Mouse (Mus musculus) ES-CJ7 (cell line): ENCODE results near the gene Plxnb2.
A peak's percentile ranks its signal among the peaks of the same experiment; 100 is the strongest.

Source experiments
- DNase-seq: peaks from one replicate; pipeline ENCODE4 v3.0.0; 2011; ENCODE audit warnings: low read depth, low spot score

Plxnb2 gene

DNA sequence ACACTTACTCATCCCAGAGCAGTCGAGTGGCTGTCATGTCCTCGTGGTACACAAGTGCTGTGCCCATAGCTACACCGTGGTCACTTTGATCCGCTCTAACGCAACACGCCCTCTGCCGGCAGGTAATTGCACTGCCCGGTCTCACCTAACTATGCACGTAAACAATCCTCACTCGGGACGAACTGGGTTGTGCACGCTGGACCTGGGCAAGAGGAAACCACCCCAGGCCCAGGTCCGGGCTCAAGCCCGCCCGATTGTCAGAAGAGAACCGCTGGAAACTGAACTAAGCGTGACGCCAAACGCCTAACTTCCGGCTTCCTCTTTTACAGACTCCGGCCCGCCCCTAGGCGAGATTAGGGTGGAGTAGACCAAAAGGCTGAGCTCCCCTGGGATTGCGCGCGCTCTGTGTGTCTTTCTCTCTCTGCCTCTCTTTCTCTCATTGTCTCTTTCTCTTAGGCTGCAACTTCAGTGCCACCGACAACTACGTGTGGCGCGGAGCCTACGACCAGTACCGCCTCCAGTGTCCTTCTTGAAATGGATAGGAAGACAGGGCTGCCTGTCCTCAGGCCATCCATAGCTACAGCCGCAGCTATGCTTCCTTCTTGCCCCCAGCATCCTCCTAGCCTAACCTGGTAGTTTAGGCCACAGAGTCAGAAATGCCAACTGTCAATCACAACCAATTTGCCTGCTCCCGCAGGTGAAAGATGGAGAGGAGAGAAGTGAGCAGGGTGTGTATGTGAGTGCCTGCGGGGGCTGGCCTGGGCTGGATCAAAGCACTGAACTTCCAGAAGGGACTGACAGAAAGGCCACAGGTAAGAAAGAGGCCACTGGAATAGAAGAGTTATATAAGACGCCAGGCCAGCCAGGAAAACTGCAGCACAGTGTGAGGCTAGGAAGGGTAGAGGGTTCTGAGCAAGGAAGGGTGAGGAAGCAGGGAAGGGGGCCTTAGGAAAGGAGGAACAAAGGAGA is 51.9 kb downstream of the Plxnb2 start, which contains the start of gene Hdac10:
TSS of gene Hdac10 (minus strand) at position 319 of the 969 bp plus-strand sequence.
- peak; percentile 81 for DNase-seq

- DNase-seq, result no peak
Measured at GRCm38 (mm10) chr15:89127364-89127940, 53.1 kb downstream of the Plxnb2 start.

GRCm38 (mm10) chr15:89126622-89127021 is 54.0 kb downstream of the Plxnb2 start:
- no peak for DNase-seq

DNA sequence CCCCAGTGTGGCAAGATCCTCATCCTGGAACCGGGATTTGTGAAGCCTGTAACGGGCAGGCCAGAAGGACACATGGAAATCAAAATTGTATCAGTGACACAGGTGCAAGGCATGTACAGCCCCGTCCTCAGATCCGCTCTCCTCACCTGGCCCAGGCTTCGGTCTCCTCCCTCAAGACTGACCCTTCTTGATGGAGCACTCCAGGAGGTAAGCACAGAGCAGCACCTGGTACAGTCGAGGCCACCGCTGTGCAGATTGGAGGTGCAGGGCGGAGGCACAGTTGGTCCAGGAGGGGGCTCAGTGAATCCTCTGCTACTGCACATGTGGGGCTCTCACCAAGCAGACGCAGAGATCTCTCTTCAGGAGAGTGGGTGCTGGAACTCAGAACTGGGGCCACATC is 55.2 kb downstream of the Plxnb2 start:
- DNase-seq, result no peak

DNA sequence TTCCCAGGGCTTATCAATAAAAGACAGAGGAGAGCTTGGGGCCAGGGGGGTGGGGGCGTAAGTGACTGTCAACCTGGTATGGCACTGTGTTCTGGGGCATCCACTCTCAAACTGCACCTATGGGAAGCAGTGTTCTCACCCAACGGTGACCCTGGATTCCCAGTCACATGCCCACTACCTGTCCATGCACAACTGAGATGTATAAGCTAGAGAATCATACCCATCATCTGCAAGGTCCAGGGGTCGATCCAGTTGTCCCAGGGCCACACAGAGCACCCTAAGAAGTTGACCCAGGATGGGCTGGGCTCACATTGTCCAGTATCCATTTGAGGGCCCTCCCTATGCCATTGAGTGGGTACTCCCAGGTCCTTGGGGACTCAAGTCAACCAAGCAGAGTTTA is 56.3 kb downstream of the Plxnb2 start:
- DNase-seq, result no peak

DNA sequence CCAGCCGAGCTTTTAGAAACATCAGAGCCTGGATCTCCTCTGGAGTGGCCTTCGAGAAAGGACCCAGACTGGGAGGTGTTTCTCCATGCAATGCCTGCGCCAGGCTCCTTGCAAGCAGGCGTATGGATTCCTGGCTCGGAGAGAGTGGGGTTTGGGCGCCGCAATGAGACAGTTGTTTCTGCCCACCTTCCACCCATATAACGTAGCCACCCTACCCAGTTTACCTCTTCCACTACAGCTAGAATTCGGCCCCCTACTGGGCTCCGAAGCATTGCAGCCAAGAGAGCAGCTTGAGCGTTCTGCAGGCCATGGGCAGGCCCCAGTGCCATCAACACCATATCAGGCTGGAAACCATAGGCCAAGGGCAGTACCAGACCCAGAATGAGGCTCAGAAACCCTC is 57.0 kb downstream of the Plxnb2 start:
- peak; percentile 64 for DNase-seq

GRCm38 (mm10) chr15:89122649-89123366 is 57.8 kb downstream of the Plxnb2 start, which contains the start of gene Tubgcp6:
Tubgcp6 (minus strand) TSS chr15:89123112.
- DNase-seq, result peak; percentile 93

DNA sequence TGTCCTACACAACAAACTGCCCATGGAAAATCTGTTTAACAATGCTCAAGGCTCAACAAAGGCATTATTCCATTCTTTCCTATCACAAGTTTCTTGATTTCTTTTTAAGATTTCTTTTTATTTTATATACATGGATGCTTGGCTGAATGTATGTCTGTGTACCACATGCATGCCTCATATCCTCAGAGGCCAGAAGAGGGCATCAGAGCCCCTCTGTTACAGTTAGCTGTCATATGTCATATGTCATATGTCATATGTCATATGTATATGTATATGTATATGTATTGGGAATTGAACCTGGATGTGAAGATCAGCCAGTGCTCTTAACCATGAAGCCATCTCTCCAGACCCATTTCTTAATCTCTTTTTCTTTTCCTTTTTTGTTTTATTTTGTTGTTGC is 62.6 kb downstream of the Plxnb2 start:
- DNase-seq, result no peak

DNA sequence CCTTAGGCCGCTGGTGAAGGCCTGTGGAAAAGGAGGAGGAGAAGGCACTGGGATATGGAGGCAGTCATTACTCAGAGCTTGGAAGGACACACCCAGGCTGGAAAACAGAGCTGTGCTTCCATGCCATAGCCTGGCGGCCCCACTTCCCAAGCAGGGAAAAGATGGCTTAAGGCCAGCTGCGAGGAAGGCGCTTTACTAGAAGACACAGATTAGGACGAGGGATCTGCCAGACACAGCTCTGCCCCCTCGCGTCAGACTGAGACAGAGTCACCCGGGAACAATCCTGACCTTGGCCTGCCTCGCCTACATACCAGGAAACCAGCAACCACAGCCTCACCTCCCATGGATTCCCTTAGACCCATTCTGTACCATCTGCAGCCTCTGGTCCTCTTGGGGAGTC is 70.4 kb downstream of the Plxnb2 start:
- DNase-seq, result peak; percentile 61

GRCm38 (mm10) chr15:89106976-89107375 is 73.6 kb downstream of the Plxnb2 start:
- DNase-seq, result no peak

GRCm38 (mm10) chr15:89106073-89106472 is 74.5 kb downstream of the Plxnb2 start:
- DNase-seq, result no peak
